Comparison of ENCODE assay signal across 29 mouse cellular contexts in the genomic region with DNA sequence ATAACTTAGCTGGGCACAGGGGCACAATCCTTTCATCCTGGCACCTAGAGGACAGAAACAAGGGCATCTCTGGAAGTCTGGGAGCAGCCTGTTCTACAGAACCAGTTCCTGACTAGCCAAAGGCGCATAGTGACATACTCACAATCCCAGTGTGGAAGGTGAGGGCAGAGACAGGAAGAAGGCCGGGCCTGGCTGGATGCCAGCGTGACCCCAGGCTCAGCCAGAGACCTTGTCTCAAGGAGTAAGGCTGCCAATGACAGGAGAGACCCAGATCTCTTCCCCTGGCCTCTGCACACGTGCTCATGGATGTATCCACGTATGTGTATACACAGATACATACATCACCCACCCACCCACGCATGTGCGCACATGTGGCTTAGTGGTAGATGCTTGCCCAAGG. TPM values are rescaled to one million over a fixed set of nuclear protein-coding genes. Genes with fewer than 3 reads are reported as not detected.
DNase-seq lines count a peak whose midpoint lies in the region; ATAC-seq and TF ChIP-seq lines count a peak whose summit lies in the region.
"Had no signal": no experiment of that assay in that cellular context is flagged by ENCODE, and none has a peak within 500 bp of the region (broad histone marks: within the 10 kb centered on the region; RNA-seq: fewer than 3 reads in every experiment).

No protein-coding gene starts in this region.

- 86% methylated on average over 7 of the region's 7 CpGs for WGBS in hindbrain, postnatal 0 days
- 93% methylated on average over 7 of the region's 7 CpGs for WGBS in hindbrain, embryonic 14.5 days
- 75% methylated on average over 7 of the region's 7 CpGs for WGBS in kidney, embryonic 14.5 days

- TF ChIP-seq CTCF in hindbrain, postnatal 0 days (IDR thresholded peaks at IDR 0.05; ENCODE audit: low read depth) = no peak

- H3K9me3 ChIP-seq in hindbrain, postnatal 0 days (ENCODE audit: low read length) = no peaks in the 10 kb centered on the region
- no peaks in the 10 kb centered on the region for H3K9me3 ChIP-seq in hindbrain, embryonic 14.5 days (ENCODE audit: control insufficient read depth, low read length)
- H3K9me3 ChIP-seq in kidney, embryonic 14.5 days (ENCODE audit: control insufficient read depth, low read length) = no peaks in the 10 kb centered on the region
- H3K9me3 ChIP-seq: embryonic facial prominence, embryonic 10.5 days; embryonic facial prominence, embryonic 13.5 days; forebrain, embryonic 12.5 days; forebrain, embryonic 15.5 days; G1E; heart, embryonic 12.5 days; heart, embryonic 15.5 days; hindbrain, embryonic 10.5 days; hindbrain, embryonic 13.5 days had no signal

- no peak overlapping the region for H3K9ac ChIP-seq in hindbrain, postnatal 0 days (replicated peaks; ENCODE audit: low read length)
- no peak overlapping the region for H3K9ac ChIP-seq in hindbrain, embryonic 14.5 days
- no peak overlapping the region for H3K9ac ChIP-seq in kidney, embryonic 14.5 days (ENCODE audit: low read depth, low read length)
- H3K9ac ChIP-seq: forebrain, embryonic 12.5 days; forebrain, embryonic 15.5 days; heart, embryonic 12.5 days; heart, embryonic 15.5 days; hindbrain, embryonic 13.5 days had no signal

- no peak for DNase-seq in hindbrain, postnatal 0 days (ENCODE audit: low spot score)
- no peak for DNase-seq in hindbrain, embryonic 14.5 days (ENCODE audit: low spot score)
- peak; percentile 32 to 49 for DNase-seq in kidney, postnatal 25 days
- no peak for DNase-seq in urinary bladder, adult 18-20 months (ENCODE audit: low spot score in 2 of 2)
- DNase-seq: adrenal gland, postnatal 10 days; B cell, adult 2 months; cerebellum, adult 11 months; cerebellum, adult 2 months; cerebellum, adult 9-11 months; cerebellum, postnatal 25 days; embryo, embryonic 11 days; gastrocnemius, postnatal 25 days; heart, adult 18-20 months; heart, postnatal 10 days; heart, postnatal 36 days had no signal

- H3K4me2 ChIP-seq in hindbrain, postnatal 0 days (ENCODE audit: low read depth, low read length) = no peak overlapping the region
- no peak overlapping the region for H3K4me2 ChIP-seq in hindbrain, embryonic 14.5 days (replicated peaks)
- H3K4me2 ChIP-seq in kidney, embryonic 14.5 days (replicated peaks; ENCODE audit: low read depth, low read length) = no peak overlapping the region
- H3K4me2 ChIP-seq: embryonic facial prominence, embryonic 13.5 days; forebrain, embryonic 12.5 days; forebrain, embryonic 15.5 days; heart, embryonic 12.5 days; heart, embryonic 15.5 days; hindbrain, embryonic 13.5 days had no signal

- ATAC-seq in hindbrain, postnatal 0 days = no peak
- ATAC-seq in hindbrain, embryonic 14.5 days (ENCODE audit: low FRiP score) = no peak
- ATAC-seq in kidney, embryonic 14.5 days (ENCODE audit: low FRiP score, low TSS enrichment) = no peak
- 0 out of 2 replicates have a peak, but pooled peaks have one; percentile 7 for ATAC-seq in megakaryocyte-erythroid progenitor cell, adult 5-6 weeks (replicated peaks; ENCODE audit: low FRiP score, low TSS enrichment, poor library complexity, severe bottlenecking)
- ATAC-seq: forebrain, embryonic 15.5 days had no signal

- no peak overlapping the region for H3K4me3 ChIP-seq in hindbrain, postnatal 0 days (ENCODE audit: low read length)
- H3K4me3 ChIP-seq in hindbrain, embryonic 14.5 days (replicated peaks; ENCODE audit: low read length) = no peak overlapping the region
- H3K4me3 ChIP-seq in kidney, embryonic 14.5 days (ENCODE audit: low read length) = no peak overlapping the region
- H3K4me3 ChIP-seq: embryonic facial prominence, embryonic 10.5 days; embryonic facial prominence, embryonic 13.5 days; erythroblast, embryonic 14.5 days; forebrain, embryonic 12.5 days; forebrain, embryonic 15.5 days; heart, embryonic 12.5 days; heart, embryonic 15.5 days; hindbrain, embryonic 10.5 days; hindbrain, embryonic 13.5 days had no signal

- no peaks in the 10 kb centered on the region for H3K27me3 ChIP-seq in hindbrain, postnatal 0 days (ENCODE audit: insufficient read depth, low read length)
- H3K27me3 ChIP-seq in hindbrain, embryonic 14.5 days (ENCODE audit: control insufficient read depth, insufficient read depth, low read length) = no peaks in the 10 kb centered on the region
- H3K27me3 ChIP-seq in kidney, embryonic 14.5 days (ENCODE audit: control insufficient read depth, insufficient read depth, low read length) = no peaks in the 10 kb centered on the region
- H3K27me3 ChIP-seq: CH12.LX; embryonic facial prominence, embryonic 13.5 days; forebrain, embryonic 12.5 days; forebrain, embryonic 15.5 days; heart, embryonic 12.5 days; heart, embryonic 15.5 days; hindbrain, embryonic 13.5 days had no signal

- 0 out of 2 replicates have a peak overlapping the region, but pooled peaks have one; percentile 7 for H3K27ac ChIP-seq in hindbrain, postnatal 0 days
- no peak overlapping the region for H3K27ac ChIP-seq in hindbrain, embryonic 14.5 days
- H3K27ac ChIP-seq in kidney, embryonic 14.5 days (ENCODE audit: low read depth, low read length) = no peak overlapping the region
- H3K27ac ChIP-seq: embryonic facial prominence, embryonic 10.5 days; embryonic facial prominence, embryonic 13.5 days; forebrain, embryonic 12.5 days; heart, embryonic 15.5 days; hindbrain, embryonic 10.5 days; hindbrain, embryonic 13.5 days had no signal

- no peaks in the 10 kb centered on the region for H3K4me1 ChIP-seq in hindbrain, postnatal 0 days (ENCODE audit: insufficient read depth, low read length)
- no peaks in the 10 kb centered on the region for H3K4me1 ChIP-seq in hindbrain, embryonic 14.5 days (replicated peaks; ENCODE audit: control insufficient read depth, insufficient read depth, low read length)
- 0 out of 2 replicates have a peak, but pooled peaks cover 3% of the 10 kb centered on the region for H3K4me1 ChIP-seq in kidney, embryonic 14.5 days (ENCODE audit: control insufficient read depth, insufficient read depth, low read length)
- H3K4me1 ChIP-seq: embryonic facial prominence, embryonic 13.5 days; forebrain, embryonic 12.5 days; forebrain, embryonic 15.5 days; hindbrain, embryonic 10.5 days had no signal

- H3K36me3 ChIP-seq in hindbrain, postnatal 0 days (ENCODE audit: insufficient read depth, low read length) = peaks cover 59% of the 10 kb centered on the region
- peaks cover 93% of the 10 kb centered on the region for H3K36me3 ChIP-seq in hindbrain, embryonic 14.5 days (replicated peaks; ENCODE audit: control insufficient read depth, insufficient read depth)
- peaks cover 87% of the 10 kb centered on the region for H3K36me3 ChIP-seq in kidney, embryonic 14.5 days (ENCODE audit: control insufficient read depth, insufficient read depth, low read length)

RNA-seq across cellular contexts. Expression of a gene that starts 23.8 kb away (rescaled TPM):
- 25.6 and 35.7 TPM in 2 replicates for total RNA-seq in hindbrain, postnatal 0 days (2014; rRNA removed)
- 23.3 and 24.9 TPM in 2 replicates for polyA plus RNA-seq in hindbrain, postnatal 0 days (2015; fragmentation: Nextera tagmentation; extraction: Ambion mirVana)
- 29.0 and 33.6 TPM in 2 replicates for polyA plus RNA-seq in hindbrain, embryonic 14.5 days (2014; fragmentation: Nextera tagmentation; extraction: Ambion mirVana)
- 33.4 and 37.8 TPM in 2 replicates for polyA plus RNA-seq in kidney, embryonic 14.5 days (2014; fragmentation: Nextera tagmentation; extraction: Ambion mirVana)
- 28.5 and 38.2 TPM in 2 replicates for total RNA-seq in megakaryocyte-erythroid progenitor cell, adult 5-6 weeks (2014; fragmentation: Nextera tagmentation)
- total RNA-seq in megakaryocyte-erythroid progenitor cell, adult 5-6 weeks (2017) = 2.8 and 7.4 TPM in 2 replicates

RNA-seq across cellular contexts. Expression of a gene that starts 26.9 kb away (rescaled TPM):
- total RNA-seq in hindbrain, postnatal 0 days (2014; rRNA removed) = 0.47 and 1.1 TPM in 2 replicates
- polyA plus RNA-seq in hindbrain, postnatal 0 days (2015; fragmentation: Nextera tagmentation; extraction: Ambion mirVana) = 0.10 TPM in 2 replicates
- polyA plus RNA-seq in hindbrain, embryonic 14.5 days (2014; fragmentation: Nextera tagmentation; extraction: Ambion mirVana) = 0.21 and 0.41 TPM in 2 replicates
- 0.23 and 0.49 TPM in 2 replicates for polyA plus RNA-seq in kidney, embryonic 14.5 days (2014; fragmentation: Nextera tagmentation; extraction: Ambion mirVana)
- 0.31 TPM in 1 of 2 replicates, not detected in the other for total RNA-seq in megakaryocyte-erythroid progenitor cell, adult 5-6 weeks (2014; fragmentation: Nextera tagmentation)
- not detected in 2 replicates for total RNA-seq in megakaryocyte-erythroid progenitor cell, adult 5-6 weeks (2017)
- total RNA-seq: gastrocnemius, adult 8-10 months had no signal
- polyA plus RNA-seq: erythroblast, embryonic 14.5 days; G1E; heart, embryonic 15.5 days had no signal

Comparison
In these comparisons a context has a peak if more than half of its experiments do, and no peak if none do; other contexts are left out.
1. DNase-seq: peak in kidney, postnatal 25 days (2 of 2); none in hindbrain, postnatal 0 days (single experiment), hindbrain, embryonic 14.5 days (single experiment) and urinary bladder, adult 18-20 months (0 of 2).